Mouse (Mus musculus): ENCODE results near the gene Efcab9.

- TF ChIP-seq POLR2A (IDR thresholded peaks at IDR 0.05; ENCODE audit: low read depth, low read length) (no peak), CTCF (conservative IDR thresholded peaks at IDR 0.05; ENCODE audit: insufficient read depth, insufficient read length, low read depth, low read length) (no peak)
Measured at GRCm38 (mm10) chr11:32542687-32543411, 11.0 kb upstream of the Efcab9 start.

All from kidney, adult 2 months (tissue).